Mouse (Mus musculus) embryo, embryonic 10 days (tissue): ENCODE results near the gene Cnn1.
"Not testable (repeated sequence)": the region's sequence is repeated elsewhere in the genome, so short reads cannot be mapped to it uniquely, and the experiment has no call there.

ENCODE experiments used
- DNase-seq: peaks from one replicate; pipeline ENCODE4 v3.0.0-alpha.2; 2015; ENCODE audit warnings: low spot score

The Cnn1 gene

DNA sequence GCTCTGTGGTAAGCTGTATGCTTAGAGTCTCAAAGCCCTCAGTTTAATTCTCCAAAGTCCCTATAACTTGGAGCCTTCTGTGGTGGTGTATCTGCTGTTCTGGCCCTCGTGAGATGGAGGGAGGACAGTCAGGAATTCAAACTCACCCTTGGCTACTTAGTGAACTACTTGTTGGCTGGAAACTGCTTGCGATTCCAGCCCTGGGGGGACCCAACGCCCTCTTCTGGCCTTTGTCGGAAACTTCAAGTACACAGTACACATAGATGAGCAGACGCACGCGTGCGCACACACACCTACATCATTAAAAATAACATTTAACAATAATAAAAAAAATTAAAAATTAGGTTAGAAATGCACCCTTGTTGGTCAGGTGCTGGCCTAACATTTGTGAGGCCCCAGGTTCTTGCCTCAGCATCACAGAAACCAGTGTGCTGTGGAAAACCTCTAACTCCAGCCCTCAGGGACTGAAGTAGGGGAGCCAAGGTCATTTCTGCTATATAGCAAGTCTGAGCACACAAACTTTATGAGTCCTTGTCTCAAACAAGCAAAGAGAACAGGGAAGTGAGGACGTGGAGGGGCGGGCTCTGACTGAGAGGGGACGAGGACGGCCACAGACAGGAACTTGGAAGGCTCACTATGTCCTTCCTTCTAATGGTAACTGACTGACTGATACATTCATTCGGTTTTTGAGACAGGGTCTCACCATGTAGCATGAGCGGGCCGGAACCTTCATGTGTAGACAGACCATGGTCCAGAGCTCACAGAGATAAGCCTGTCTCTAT, 26.4 kb downstream of the Cnn1 start:
- no peak for DNase-seq

DNA sequence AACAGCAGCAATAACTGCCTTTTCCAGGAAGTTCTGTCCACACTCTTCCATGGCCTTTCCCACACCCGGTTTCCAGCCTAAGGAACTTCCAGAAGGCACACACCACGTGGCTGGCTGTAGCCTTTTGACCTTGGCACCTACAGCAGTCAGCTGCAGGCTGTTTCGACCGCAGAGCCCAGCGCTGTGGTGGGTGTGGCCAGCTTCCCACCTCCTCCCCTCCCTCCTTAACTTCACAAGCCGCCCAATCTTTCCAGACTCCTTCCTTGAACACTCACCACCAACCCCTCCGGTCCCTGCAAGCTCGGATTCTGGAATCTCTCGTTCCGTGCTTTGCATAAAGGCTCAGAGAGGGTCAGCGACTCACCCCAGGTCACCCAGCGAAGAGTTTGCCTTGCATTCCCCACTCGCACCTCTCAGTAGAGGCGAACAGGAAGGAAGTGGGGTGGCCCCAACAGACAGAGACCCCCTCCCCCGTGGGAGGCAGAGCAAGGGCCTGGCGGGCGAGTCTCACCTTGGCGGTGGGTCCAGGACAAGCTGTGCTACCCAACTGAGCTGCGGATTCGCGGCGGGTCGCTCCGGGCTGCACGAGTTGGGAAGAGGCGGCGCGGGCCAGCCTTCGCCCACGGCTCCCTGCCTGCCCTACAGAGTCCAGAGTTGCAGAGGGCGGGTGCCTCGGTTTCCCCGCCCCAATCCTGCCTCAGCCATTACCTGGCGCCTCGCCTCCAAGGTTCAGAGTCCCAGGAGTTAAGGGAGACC, 32.4 kb downstream of the Cnn1 start:
- peak; percentile 73 for DNase-seq

DNA sequence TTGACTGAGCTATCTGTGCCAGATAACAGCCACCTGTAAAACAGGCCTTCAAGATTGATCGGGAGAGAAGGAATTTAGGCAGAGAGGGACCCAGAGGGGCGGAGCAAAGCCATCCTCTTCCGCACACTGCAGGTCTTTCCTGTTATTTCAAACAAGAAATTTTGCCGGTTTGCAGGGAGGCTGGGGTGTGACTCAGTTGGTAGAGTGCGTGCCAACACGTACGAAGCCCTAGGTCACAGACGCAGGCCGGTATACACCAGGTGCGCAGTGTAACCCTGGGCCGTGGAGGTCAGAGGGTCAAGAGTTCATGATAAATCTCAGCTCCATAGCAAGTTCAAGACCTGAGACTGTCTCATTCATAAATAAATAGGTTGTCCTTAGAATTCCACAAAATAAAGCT, 33.2 kb downstream of the Cnn1 start:
- DNase-seq = no peak

DNA sequence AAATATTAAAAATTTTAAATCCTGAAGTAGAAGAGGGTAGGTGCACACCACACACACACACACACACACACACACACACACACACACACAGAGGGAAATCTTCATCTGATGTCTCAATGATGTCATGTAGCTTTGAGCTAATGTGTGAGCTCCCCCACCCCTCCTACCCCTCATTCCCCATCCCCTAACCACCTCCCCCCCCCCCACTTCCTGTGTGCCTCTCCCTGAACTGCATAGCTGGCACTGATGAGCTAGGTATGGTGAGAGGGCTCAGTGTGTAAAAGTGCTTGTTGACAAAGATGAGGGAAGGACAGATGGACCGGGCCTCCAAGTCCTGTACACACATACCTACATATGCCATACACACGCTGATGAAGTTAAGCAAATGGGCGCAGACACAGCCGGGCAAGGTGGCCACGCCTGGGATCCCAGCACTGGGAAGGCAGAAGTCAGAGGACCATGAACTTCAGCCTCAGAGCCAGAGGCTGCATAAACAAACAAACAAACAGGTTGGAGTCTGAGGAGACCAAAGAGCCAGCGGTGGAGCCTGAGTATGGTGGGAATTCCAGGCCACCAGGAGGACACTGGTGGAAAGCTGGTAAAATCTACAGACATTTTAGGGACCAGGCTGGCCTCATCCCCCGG, 35.4 kb downstream of the Cnn1 start:
- no peak for DNase-seq

DNA sequence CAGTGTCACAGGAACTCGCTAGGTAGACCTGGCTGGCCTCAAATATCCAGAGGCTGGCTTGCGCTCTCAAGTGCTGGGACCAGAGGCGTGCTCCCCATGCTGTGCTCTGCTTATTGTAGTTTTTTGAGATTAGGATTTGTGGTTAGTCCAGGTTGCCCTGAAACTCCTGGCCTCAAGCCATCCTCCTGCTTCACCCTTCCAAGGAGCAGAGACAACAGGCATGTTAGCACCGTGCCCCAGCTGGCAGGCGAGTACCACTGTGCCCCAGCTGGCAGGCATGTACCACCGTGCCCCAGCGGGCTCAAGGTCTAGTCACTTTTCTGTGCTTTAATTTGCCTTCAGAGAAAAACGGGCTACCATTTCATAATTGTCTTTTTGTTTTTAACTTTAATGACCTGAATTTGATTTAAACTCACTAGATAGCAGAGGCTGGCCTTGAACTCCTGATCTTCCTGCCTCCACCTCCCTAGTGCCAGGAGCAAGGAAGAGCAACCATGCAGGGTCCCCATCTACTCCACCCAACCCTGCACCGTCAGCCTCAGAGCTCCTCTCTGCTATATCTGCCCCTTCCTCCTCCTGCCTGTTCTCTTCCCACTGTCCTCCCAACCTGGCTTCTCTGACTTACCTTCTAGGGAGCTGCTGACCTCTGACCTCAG, 36.1 kb downstream of the Cnn1 start:
- no peak for DNase-seq

DNA sequence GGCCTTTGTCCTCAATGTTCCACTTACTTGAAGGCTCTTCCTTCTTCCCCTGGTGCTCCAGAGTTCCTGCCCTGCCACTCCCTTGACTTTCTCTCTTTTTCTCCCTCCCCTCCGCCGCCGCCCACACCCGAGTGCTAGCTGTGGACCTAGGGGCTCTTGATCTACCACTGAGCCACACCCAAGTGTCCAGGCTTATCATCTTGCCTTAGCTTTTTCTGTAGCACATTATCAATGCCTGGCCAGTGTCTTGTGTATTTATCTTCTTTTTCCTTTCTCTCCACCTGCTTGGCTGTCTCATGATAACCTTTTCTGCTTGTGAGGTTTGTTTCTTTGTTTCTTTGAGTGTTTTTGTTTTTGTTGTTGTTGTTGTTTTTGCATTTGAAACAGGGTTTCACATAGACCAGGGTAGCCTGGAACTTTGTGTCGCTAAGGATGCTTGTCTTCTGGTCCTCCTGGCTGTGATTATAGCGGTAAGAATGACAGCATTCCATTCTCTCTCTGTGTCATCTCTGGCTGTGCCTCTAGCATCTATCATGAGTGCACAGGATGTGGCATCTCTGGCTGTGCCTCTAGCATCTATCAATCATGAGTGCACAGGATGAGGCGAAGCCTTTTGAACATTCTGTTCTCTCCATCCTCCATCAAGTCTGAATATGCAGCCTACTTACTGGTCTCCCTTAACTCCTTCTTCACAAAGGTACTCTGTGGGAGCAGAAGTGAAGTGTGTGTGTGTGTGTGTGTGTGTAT, 36.8 kb downstream of the Cnn1 start, which contains the start of gene Acp5:
Gene Acp5, minus strand, starts transcription at position 68 of the 747 bp plus-strand sequence.
- DNase-seq = peak; percentile 16

DNA sequence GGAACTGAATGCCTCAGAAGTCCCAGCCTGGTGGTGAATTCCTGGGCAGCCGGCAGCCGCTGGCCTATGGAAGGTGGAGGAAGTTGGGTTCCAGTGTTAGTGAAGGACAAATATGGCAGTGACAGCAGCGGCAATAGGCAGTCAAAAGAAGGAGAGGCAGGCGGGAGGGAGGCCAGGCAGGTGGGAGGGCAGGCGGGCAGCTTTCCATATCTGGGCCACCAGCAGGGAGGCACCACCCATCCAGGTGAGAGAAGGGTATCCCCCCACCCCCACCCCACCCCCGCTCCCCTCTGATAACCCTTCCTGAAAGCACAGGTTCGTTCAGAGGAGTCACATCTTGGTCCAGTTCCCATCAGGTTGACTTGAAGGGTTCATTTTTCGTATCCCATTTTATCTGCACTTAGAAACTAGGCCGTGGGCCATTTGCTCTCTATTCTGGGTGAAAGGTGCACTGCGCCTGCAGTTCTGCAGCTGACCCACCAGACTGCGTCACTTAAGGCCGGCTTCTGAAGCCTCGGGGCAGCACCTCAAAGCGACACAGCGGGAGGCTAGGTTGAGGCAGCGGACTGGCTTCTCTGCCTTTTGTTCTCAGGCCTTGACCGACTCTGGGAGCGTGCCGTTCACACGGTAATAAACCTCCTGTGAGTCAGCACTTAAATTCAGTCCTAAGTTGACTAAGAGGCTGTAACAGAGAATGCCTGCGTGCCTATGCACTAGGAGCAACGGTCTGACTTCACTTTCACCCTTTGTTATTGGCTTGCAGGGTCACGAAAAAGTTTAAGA, 37.9 kb downstream of the Cnn1 start:
- peak; percentile 78 for DNase-seq

DNA sequence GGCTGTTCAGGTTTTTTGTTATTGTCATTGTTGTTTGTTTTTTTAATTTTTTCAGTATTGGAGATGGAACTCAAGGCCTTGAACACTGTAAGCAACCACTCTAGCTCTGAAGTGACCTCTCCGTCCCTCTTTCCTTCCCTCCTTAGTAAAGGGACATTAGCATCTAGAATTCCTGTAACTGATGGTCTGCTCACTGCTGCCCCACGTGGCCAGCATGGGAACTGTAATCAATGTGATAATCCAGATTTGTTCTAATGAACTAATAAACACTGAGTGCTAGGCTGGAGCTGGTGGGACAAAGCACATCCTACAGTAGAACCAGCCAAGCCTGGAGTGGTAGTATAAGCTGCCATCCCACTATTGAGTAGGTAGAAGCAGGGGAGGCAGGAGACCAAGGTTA, 39.5 kb downstream of the Cnn1 start:
- peak; percentile 57 for DNase-seq

DNA sequence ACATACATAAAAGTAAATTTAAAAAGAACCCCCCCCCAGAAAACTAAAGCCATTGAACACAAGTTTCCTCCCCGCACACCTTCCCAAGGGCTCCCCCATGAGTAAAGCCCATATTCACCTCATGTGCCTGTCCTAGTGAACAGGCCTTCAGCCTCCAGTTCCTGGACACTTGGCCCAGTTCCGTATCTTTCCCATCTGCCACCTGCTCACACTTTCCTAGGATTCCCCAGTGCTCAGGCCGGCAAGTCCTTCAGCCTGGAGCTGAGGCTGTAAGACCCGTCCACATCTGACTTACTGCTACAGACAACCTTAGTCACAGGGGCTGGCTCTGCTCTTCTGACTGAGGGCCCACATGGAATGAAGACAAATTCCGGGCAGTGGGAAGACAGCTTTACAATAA, 40.7 kb downstream of the Cnn1 start:
- DNase-seq = no peak

DNA sequence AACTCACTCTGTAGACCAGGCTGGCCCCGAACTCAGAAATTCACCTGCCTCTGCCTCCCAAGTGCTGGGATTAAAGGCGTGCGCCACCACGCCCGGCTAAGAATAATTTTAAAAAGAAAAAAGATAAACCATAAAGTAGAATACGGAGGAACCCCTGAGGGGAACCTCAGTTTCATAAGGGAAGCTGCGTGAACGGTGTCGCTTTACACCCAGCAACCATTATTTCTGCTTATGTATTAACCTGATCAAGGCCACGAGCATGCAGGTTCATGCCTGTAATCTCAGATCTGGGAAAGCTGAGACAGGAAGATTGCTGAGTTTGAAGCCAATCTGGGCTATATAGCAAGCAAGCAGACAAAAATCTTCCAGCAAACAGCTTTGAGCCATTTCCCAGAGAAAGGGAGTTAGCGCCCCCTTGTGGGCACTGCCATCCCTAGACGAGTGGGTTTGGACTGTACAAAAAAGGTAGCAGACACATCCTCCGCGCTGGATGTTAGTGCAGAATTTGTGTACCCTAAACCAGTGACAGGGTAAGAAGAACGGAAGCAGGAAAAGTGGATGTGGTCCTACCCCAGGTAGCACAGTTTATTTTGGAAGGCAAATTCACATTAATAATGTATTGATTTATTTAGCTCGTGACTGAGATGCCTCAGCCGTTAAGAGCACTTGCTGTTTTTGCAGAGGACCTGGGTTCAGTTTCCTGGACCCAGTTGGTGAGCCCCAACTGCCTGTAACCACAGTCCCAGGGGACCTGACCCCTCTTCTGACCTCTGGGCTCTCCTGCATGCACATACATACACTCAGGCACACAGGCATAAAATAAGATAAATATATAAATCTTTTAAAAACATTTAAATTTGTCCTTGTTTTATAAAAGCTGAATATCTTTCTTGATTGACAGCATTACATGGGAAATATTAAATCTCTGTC, 44.4 kb downstream of the Cnn1 start:
- peak; percentile 87 for DNase-seq

DNA sequence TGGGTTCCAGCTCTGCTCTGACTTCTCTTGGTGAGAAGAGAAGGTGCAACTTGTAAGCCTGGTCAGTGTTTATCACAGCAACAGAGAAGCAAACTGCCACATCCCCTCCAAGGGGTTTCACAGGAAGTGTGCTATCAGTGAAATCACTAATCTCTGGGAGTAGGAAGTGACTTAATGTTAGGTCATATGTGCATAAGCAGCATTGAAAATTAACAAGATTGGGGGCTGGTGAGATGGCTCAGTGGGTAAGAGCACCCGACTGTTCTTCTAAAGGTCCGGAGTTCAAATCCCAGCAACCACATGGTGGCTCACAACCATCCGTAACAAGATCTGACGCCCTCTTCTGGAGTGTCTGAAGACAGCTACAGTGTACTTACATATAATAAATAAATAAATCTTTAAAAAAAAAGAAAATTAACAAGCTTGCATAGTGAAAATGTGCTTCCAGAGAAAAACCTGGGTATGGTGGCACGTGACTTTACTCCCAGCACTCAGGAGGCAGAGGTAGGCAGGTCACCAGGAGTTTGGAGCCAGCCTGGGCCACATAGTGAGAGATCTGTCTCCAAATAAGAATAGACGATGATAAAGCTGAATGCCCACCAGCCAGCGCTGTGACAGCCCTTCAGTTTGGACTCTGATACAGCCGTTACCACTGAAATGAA, 45.4 kb downstream of the Cnn1 start:
- no peak for DNase-seq

DNA sequence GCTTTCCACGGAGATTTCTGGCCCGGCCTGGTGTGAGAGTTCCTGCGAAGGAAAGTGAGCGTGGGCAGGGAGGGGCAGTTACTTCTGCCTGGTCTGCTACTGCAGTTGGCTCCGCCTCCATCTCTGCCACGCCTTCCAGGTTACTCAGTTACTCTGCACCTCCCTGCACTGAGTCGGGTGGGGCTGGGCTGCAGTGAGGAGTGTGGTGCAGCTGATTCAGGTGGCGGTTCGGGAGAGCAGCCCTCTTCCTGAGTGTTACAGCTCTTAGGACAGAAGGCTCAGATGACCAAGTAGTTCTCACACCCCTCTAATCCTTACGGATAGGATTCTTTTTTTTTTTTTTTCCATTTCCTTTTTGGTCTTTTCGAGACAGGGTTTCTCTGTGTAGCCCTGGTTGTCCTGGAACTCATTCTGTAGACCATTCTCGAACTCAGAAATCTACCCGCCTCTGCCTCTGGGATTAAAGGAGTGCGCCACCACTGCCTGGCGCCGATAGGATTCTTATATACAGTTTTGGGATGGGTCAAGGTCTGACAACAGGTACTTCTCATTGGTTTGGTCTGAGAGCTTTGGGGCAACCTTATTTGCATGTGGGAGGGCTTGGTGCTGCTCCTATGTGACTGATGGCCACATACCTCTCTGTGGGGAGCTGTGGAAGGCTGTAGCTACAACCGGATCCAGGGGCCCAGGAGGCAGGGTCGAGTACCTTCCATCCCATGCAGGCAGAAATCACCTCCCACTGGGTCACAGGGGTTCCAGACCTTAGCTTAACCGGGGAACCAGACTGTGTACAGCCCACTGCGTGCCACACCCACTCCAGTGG, 50.6 kb downstream of the Cnn1 start:
- DNase-seq = no peak

DNA sequence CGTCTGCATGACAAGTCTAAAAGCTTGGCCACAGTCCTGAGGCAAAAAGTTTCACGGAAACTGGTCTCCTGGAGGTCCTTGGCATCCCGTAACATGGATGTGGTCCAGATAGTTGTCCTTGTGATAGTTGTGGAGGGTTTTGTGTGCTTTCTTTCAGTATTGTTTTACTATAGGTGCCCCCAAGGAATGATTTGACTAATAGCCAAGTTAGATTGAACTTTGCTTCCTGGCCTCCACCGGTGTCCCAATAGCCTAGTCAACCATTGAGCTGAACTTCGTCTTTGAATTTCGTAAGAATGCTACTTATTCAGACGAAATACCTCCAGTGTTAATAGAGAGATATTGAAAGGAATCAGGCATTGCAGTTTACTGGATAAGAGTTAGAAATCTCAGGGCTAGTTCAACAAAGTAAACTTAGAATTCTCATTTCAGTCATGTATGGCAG, 51.3 kb downstream of the Cnn1 start:
- DNase-seq = not testable (repeated sequence)

DNA sequence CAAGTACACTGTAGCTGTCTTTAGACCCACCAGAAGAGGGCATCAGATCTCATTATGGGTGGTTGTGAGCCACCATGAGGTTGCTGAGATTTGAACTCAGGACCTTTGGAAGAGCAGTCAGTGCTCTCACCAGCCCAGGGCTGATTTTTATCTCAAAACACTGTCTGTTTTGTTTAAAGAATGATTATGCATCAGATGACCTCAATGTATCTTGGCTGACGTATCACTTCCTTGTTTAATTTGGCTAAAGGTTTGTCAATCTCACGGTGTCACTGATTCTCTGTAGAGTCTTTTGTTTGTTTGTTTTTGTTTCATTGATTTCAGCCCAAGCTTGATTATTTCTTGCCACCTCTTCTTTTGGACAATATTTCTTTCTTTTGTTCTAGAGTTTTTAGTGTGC, 51.9 kb downstream of the Cnn1 start:
- DNase-seq = no peak

DNA sequence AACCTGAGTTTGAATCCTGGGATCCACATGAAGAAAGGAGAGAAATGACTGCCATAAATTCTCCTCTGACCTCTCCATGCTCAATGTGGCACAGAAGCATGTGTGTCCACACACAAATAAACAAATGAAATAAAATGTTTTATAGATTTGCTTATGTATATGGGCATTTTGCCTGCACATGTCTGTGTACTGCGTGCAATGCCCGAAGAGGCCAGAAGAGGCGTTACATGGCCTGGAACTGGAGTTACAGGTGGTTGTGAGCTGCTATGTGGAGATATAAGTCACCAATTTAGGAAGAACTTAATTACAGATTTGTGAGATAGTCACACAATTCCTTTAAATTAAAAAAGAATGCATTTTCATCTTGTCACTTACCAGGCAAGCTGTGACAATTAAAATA, 54.8 kb downstream of the Cnn1 start:
- DNase-seq = no peak

DNA sequence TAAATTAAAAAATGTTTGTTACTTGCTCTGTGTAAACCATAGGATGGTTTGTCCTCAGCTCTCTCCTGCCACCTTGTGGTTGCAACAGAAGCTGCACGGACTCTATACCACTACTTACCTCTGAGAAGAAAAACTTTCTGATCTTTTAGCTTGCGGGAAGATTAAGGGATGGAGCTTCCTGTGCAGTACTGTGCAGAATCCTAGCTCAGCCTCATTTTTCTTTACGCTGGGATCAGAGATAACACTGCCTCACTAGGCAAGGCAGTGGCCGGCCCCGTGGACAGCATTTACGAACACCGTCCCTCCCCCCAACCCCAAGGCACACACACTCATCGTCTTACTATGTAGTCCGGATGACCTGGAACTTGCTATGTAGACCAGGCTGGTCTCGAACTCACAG, 56.6 kb downstream of the Cnn1 start:
- peak; percentile 81 for DNase-seq

DNA sequence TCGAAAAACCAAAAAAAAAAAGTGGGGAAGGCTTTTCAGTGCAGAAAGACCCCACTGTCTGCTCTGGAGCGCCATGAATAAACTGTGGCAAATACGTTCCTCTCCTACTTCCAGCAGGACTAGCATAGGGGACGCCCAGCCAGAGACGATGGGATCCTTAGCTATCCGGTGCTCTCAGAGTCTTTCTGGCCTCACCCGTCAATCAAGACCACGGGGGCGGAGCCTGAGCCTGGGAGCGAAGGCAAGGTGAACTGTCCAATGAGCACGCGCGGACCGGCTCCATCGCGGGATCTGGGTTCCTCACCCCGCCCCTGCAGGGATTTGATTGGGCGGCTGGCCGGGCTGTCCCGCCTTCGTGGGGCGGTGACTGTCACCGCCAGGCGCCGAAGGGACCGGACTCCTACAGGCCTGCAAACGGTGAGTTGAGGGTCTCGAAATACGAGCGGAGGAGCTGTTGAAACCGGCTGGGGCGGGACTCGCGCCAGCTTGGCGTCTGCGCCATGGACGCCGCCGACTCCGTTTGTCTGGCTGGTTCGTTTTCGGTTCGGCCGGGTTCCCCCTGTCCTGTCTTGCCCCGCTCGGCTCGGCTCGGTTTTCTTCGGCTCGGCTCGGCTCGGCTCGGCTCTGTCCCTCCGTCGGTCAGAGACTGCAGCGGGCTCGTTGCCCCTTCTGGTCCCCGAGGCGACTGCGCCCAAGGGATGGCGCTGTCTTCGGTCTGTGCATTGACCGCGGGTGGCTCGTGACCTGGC, 57.7 kb downstream of the Cnn1 start, which contains the start of gene Pigyl:
Gene Pigyl, plus strand, starts transcription at position 350 of the 749 bp plus-strand sequence.
- DNase-seq = peak; percentile 99
